Mouse (Mus musculus): ENCODE measurements around the gene Wdr20.

Wdr20 gene

GRCm38 (mm10) chr12:110777853-110778252 lies 40.1 kb downstream of the Wdr20 start:
- DNase-seq (ENCODE audit: low spot score in 2 of 2) = peak; percentile 63 to 69

GRCm38 (mm10) chr12:110779296-110779695 lies 41.6 kb downstream of the Wdr20 start:
- peak; percentile 21 to 37 for DNase-seq (ENCODE audit: low spot score in 2 of 2)

DNA sequence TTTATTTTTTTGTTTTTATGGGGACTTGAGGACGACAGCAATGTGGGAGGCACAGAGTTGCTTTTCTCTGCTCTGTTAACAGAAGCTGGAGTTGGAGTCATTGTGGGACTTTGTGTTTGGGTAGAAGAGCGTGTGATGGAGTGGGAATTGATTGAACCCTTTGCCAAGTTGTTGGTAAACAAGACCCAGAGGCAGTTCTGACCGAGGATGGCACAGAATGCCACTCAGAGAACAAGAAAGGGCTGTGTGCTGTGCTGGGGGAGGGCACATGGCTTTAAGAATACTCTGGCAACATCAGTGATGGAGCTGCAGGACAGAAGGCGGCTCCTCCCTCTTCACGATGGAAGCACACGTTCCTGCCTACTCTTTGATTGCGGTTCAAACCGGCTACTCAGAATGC lies 43.4 kb downstream of the Wdr20 start:
- no peak for DNase-seq (ENCODE audit: low spot score in 2 of 2)

- DNase-seq (ENCODE audit: low spot score in 2 of 2) = no peak
These were observed 44.5 kb downstream of the Wdr20 start for GRCm38 (mm10) chr12:110782278-110782677.

DNA sequence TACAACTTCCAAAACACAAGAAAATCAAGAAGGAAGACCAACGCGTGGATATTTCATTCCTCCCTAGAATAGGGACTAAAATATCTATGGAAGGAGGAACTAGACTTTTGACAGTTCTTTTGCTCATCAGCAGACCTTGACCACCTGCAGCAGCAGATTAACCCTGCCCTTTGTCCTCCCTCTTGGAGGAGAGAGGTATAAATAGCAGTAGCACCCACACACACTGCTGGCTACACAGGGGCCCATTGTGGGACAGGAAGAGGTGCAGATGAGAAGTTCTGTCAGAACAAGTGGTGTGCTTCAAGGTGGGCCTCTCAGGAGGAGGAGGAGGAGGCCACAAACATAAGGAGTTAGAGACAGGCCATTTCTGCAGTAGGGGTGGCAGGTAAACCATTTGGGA lies 46.5 kb downstream of the Wdr20 start:
- no peak for DNase-seq (ENCODE audit: low spot score in 2 of 2)

- no peak for DNase-seq (ENCODE audit: low spot score in 2 of 2)
These were observed 48.5 kb downstream of the Wdr20 start for GRCm38 (mm10) chr12:110786243-110786642.

DNA sequence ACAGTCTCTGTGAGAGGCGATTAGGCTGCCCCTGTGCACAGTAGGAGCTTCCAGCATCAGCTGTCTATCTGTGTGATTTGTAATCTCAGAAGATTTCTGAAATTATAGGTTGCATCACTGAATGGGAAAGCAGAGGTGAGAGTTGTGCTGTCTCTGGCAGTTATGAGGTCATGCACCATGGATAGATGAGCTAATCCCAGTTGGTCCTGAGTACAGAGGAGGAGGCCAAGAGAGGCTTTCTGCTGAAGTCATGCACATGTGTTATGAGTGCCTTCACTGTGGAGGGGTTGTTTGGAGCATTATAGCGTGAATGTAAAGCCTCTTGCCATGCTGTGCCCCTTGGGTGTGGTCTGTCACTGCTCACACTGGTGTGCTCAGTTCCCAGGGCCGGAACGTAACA lies 52.8 kb downstream of the Wdr20 start:
- DNase-seq (ENCODE audit: low spot score in 2 of 2) = no peak

- no peak for DNase-seq (ENCODE audit: low spot score in 2 of 2)
These were observed 53.3 kb downstream of the Wdr20 start for GRCm38 (mm10) chr12:110791026-110791425.

DNA sequence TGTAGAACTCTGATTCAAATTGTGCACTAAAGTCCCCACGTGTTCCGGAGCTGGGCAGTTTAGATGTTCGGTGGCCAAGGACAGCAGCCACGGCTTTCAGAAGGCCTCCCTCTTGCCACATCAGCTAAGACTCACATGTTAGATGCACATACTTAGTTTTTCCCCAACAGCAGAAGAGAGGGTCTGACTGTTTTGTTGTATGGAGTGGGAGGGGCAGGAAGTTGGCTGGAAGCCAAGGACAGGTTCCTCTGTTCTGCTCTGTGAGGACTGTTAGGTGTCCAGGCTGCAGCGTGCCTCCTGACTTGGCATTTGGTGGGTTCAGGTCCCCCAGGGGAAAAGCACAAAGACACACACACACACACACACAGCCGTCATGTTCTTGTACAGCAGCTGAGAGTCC lies 57.3 kb downstream of the Wdr20 start:
- DNase-seq (ENCODE audit: low spot score in 2 of 2) = no peak

- no peak for DNase-seq (ENCODE audit: low spot score in 2 of 2)
These were observed 59.0 kb downstream of the Wdr20 start for GRCm38 (mm10) chr12:110796748-110797147.

- no peak for DNase-seq (ENCODE audit: low spot score in 2 of 2)
These were observed 59.5 kb downstream of the Wdr20 start for GRCm38 (mm10) chr12:110797202-110797601.

- no peak for DNase-seq (ENCODE audit: low spot score in 2 of 2)
These were observed 60.2 kb downstream of the Wdr20 start for GRCm38 (mm10) chr12:110797842-110798431.

- no peak for DNase-seq (ENCODE audit: low spot score in 2 of 2)
These were observed 61.5 kb downstream of the Wdr20 start for GRCm38 (mm10) chr12:110799226-110799625.

DNA sequence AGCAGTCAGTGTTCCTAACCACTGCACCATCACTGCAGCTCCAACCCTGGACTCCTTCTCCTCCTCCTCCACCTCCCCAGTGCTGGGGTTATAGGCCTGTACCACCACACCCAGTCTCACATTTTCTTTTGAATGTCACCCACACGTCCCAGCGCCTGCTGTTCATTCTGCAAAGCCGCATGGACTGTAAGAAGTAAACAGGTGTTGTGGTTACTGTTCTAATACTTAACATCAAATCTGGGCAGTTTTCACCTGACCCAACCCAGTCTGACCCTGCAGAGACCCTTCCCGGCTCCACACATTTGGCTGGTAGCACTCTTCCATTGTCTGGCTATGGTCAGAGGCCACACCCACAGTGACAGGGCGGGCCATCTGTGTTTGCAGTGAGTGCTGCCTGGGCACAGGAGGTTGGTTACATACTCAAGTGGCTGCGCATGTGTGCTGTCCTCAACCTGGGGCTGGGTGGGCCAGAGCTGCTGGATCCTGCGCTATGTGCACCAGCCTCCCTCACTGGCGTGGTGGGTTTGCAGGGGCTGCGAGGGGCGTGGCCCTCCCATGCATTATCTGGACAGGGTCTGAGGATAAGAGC lies 64.2 kb downstream of the Wdr20 start:
- no peak for DNase-seq (ENCODE audit: low spot score in 2 of 2)

DNA sequence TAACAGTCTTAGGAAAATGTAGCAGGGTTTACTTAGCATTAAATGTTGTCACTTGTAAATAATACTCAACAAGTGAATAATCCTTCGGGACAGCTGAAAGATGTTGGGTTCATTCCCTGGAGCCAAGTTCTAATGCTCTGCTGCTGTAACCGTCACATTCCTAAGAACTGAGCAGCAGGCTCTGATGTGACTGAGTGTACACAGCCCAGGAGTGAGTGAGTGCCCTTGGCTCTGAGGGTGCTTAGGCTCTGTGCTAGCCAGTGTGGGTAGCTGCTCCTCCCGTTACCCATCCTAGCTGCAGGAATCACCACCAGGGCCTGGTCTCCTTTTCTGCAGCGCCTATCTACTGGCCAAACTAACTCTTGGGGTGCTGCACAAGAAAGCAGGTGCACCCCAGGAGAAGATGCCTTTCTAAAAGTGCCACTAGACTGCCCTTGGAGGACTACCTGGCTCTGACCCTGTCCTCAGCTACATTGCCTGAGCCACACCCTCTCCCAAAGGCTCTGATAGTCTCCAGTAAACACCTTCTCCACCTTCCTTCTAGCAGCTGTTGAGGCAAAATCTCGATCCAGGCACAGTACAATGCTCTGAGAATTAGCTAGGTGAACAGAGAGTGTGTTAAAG lies 65.0 kb downstream of the Wdr20 start:
- no peak for DNase-seq (ENCODE audit: low spot score in 2 of 2)

GRCm38 (mm10) chr12:110804261-110804660 lies 66.5 kb downstream of the Wdr20 start:
- no peak for DNase-seq (ENCODE audit: low spot score in 2 of 2)

DNA sequence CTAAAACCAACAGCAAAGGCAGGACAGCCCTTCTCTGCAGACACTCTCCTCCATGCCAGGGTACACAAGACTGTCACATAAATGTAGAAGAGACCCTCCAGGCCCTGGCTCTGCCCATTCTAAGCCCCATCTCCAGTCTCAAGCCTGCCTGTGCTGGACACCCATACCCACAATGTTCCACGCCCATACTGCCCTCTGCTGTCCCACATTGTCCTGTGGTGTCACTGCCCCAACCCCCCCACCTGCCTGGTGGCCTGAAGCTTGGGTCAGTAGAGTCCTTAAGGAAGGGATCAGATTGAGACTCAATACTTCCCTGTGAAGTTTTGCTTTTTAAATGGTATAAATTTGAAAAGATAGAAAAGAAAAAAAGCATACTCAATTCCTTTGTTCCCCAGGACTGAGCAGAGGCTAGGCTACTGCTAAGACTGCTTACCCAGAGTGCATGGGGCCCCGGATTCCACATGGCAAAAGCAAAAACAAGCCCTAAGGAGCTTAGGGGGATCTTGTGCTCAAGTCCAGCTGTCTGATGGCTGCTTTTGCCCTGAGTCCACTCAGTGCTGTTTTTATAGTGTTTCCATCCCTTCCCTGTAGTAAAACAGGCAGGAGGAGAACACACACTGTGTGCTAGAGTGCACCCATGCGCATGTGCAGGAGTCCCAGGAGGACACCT lies 68.7 kb downstream of the Wdr20 start:
- no peak for DNase-seq (ENCODE audit: low spot score in 2 of 2)

GRCm38 (mm10) chr12:110808430-110808829 lies 70.7 kb downstream of the Wdr20 start:
- no peak for DNase-seq (ENCODE audit: low spot score in 2 of 2)

- no peak for DNase-seq (ENCODE audit: low spot score in 2 of 2)
These were observed 71.1 kb downstream of the Wdr20 start for GRCm38 (mm10) chr12:110808848-110809247.

- DNase-seq (ENCODE audit: low spot score in 2 of 2) = peak; percentile 47 to 50
These were observed 75.4 kb downstream of the Wdr20 start for GRCm38 (mm10) chr12:110813132-110813531.

GRCm38 (mm10) chr12:110813624-110814023 lies 75.9 kb downstream of the Wdr20 start:
- DNase-seq (ENCODE audit: low spot score in 2 of 2) = no peak

DNA sequence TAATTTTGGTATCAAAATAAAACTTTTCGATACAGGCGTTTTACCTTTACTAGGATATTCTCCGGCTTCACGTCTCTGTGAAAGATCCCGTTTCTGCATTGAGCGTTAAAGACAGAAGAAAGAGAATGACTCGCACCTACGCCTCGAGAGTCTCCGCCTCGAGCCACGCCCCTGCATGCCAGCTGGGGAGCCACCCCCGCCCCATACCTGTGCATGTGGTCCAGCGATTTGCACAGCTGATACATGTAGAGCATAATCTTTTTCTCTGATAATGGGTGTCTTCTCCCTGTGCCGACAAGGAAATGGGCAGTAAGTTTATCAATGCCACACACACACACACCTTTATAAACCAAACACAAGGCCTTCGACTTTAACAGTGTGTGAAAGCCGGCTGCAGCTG lies 77.2 kb downstream of the Wdr20 start:
- DNase-seq (ENCODE audit: low spot score in 2 of 2) = no peak

DNA sequence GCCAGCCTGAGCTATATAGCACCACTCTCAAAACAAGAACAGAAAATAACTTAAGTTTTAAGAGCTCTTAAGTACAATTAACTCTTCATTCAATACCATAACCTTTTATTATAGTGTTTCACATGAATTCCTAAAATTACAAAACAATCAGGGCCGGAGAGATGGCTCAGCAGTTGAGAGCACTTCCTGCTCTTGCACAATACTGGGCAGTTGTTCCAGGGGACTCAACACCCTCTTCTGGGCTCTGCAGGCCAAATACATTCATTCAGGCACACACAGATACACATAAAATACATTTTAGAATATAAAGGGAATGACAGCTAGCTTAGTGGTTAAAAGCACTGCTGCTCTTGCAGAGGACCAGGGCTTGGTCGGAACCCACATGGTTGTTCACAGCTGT lies 79.1 kb downstream of the Wdr20 start:
- no peak for DNase-seq (ENCODE audit: low spot score in 2 of 2)
